Mouse (Mus musculus) MEL (cell line): Measurements from ENCODE around the gene Kcna7.
A peak's percentile ranks its signal among the peaks of the same experiment; 100 is the strongest.

Experiments
- CTCF ChIP-seq, 3 experiments: IDR thresholded peaks in 2 of 3; conservative IDR thresholded peaks in 1 of 3; 2 replicates each; pipeline ENCODE4 v1.5.1; 2011 to 2012; ENCODE audit warnings: low read length in 3 of 3, low read depth in 2 of 3, mild to moderate bottlenecking in 2 of 3, improper control_type of control experiment in 1 of 3, inconsistent platforms in 1 of 3, mixed read lengths in 1 of 3, moderate library complexity in 1 of 3; ENCODE audit not compliant: control insufficient read depth in 1 of 3, insufficient read depth in 1 of 3, poor library complexity in 1 of 3, severe bottlenecking in 1 of 3
- EP300 ChIP-seq, 2 experiments: IDR thresholded peaks; 2 replicates each; pipeline ENCODE4 v1.6.1; 2011; ENCODE audit warnings: improper control_type of control experiment in 2 of 2, low read length in 2 of 2, low read depth in 1 of 2, mild to moderate bottlenecking in 1 of 2
- MAFK ChIP-seq: IDR thresholded peaks from 2 replicates; pipeline ENCODE4 v1.6.1; 2011; ENCODE audit warnings: low read depth, mild to moderate bottlenecking, low read length, improper control_type of control experiment, borderline replicate concordance
- MAZ ChIP-seq: IDR thresholded peaks from 2 replicates; pipeline ENCODE4 v1.6.1; 2012; ENCODE audit warnings: low read depth, mild to moderate bottlenecking, inconsistent platforms, low read length, improper control_type of control experiment
- POLR2A ChIP-seq, 2 experiments: IDR thresholded peaks; 2 replicates each; pipeline ENCODE4 v1.6.1; 2011 to 2012; ENCODE audit warnings: low read length in 2 of 2, mild to moderate bottlenecking in 2 of 2, control low read depth in 1 of 2, improper control_type of control experiment in 1 of 2, low read depth in 1 of 2, moderate library complexity in 1 of 2; ENCODE audit not compliant: control insufficient read depth in 1 of 2, insufficient read depth in 1 of 2, poor library complexity in 1 of 2
- SIN3A ChIP-seq: IDR thresholded peaks from 2 replicates; pipeline ENCODE4 v1.6.1; 2012; ENCODE audit warnings: low read length, improper control_type of control experiment, inconsistent platforms
- TCF12 ChIP-seq: IDR thresholded peaks from 2 replicates; pipeline ENCODE4 v1.6.1; 2014; ENCODE audit warnings: low read depth, mild to moderate bottlenecking, inconsistent platforms, low read length, improper control_type of control experiment, moderate library complexity
- ZMIZ1 ChIP-seq: IDR thresholded peaks from 2 replicates; pipeline ENCODE4 v1.6.1; 2012; ENCODE audit warnings: low read depth, mild to moderate bottlenecking, inconsistent platforms, low read length, improper control_type of control experiment, moderate library complexity
- ZNF384 ChIP-seq: IDR thresholded peaks from 2 replicates; pipeline ENCODE4 v1.6.1; 2012; ENCODE audit warnings: low read depth, mild to moderate bottlenecking, inconsistent platforms, low read length, improper control_type of control experiment

DNA sequence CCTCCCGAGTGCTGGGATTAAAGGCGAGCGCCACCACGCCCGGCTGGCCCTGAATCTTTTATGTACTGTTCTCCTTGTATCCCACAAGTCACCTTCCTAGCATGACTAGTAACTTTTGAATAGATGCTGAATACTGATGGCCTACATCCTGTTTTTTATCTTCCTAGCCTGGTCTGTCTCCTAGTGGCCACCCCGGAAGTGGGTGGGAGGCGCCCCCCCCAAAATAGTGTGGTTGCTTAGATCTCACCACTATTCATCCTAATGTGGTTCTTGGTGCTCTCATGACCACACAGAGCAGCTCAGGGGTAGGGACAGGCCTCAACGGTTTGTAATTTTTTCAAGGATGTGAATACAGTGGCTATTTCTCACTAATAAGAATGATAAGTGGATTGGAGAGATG lies 30.8 kb upstream of the Kcna7 start:
- no peak for TF ChIP-seq CTCF (IDR thresholded peaks at IDR 0.05 in 2 of 3, conservative IDR thresholded peaks at IDR 0.05 in 1 of 3; ENCODE audit: control insufficient read depth in 1 of 3, insufficient read depth in 1 of 3, low read depth in 2 of 3, low read length in 3 of 3, poor library complexity in 1 of 3, severe bottlenecking in 1 of 3)
- TF ChIP-seq POLR2A (IDR thresholded peaks at IDR 0.05; ENCODE audit: control insufficient read depth in 1 of 2, insufficient read depth in 1 of 2, low read depth in 1 of 2, low read length in 2 of 2, poor library complexity in 1 of 2) = peak in 1 of 2 experiments; percentile 23; a peak in 2 of 4 replicates
- TF ChIP-seq MAFK = no peak
- TF ChIP-seq ZNF384 = 0 out of 2 replicates have a peak, but pooled peaks have one; percentile 39
- 0 out of 2 replicates have a peak, but pooled peaks have one; percentile 26 for TF ChIP-seq ZMIZ1
- no peak for TF ChIP-seq TCF12
- peak; percentile 63 to 83; a peak in 3 of 4 replicates for TF ChIP-seq EP300 (IDR thresholded peaks at IDR 0.05; ENCODE audit: low read depth in 1 of 2, low read length in 2 of 2)
- peak; percentile 61 for TF ChIP-seq SIN3A
- TF ChIP-seq MAZ = no peak
